Mouse (Mus musculus) adrenal gland, postnatal 25 days (tissue): ENCODE results near the gene Elane. TPM values are rescaled to one million over a fixed set of nuclear protein-coding genes. Genes with fewer than 3 reads are reported as not detected.
A peak's percentile ranks its signal among the peaks of the same experiment; 100 is the strongest.

Source experiments
- DNase-seq: peaks from one replicate; pipeline ENCODE4 v3.0.0; 2021; ENCODE audit warnings: mixed read lengths
- total RNA-seq: library from RNA; stranded (reverse); gene quantifications from 2 replicates; pipeline ENCODE4 v1.2.3, GENCODE M21; 2021

Gene Elane
- total RNA-seq, 1 experiment from 2014 or later, result not detected

GRCm38 (mm10) chr10:79858416-79859074 lies 27.5 kb upstream of the Elane start:
- peak; percentile 69 for DNase-seq

GRCm38 (mm10) chr10:79859116-79859515 lies 26.9 kb upstream of the Elane start:
- DNase-seq, result no peak

DNA sequence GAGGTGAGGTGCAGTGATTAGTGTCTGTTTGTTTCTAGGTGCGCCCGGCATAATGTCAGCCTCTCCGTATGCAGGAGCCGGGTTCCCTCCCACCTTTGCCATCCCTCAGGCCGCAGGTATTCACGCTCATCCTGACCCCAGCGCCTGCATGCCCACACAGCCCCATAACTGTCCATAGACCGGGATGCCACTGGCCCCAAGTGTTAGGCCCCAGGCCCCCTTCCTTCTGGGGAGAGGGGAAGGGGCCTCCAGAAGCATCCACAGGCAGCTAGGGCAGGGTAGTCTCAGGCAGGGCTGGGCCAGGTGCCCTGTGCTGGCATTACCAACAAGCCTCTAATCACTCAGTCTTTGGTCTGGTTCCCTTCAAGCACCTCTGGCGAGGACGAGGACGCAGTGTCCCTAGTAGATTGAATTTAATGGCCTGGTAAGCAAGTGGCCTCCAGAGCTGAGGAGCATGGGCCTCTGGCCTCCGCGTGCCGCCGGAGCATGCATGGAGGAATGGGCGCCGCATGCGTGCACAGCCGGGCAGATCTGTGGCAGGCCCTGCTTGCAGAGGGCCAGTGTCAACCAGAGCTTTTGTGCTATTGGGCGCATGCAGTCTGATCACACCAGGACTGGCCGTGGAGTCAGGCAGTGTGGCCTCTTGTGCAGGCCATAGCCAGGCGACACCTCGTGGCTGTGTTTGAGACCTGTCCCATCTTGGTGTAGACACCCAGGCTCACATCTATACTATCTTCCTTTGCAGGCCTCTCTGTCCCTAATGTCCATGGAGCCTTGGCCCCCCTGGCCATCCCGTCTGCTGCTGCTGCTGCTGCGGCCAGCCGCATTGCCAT lies 25.8 kb upstream of the Elane start:
- no peak for DNase-seq

DNA sequence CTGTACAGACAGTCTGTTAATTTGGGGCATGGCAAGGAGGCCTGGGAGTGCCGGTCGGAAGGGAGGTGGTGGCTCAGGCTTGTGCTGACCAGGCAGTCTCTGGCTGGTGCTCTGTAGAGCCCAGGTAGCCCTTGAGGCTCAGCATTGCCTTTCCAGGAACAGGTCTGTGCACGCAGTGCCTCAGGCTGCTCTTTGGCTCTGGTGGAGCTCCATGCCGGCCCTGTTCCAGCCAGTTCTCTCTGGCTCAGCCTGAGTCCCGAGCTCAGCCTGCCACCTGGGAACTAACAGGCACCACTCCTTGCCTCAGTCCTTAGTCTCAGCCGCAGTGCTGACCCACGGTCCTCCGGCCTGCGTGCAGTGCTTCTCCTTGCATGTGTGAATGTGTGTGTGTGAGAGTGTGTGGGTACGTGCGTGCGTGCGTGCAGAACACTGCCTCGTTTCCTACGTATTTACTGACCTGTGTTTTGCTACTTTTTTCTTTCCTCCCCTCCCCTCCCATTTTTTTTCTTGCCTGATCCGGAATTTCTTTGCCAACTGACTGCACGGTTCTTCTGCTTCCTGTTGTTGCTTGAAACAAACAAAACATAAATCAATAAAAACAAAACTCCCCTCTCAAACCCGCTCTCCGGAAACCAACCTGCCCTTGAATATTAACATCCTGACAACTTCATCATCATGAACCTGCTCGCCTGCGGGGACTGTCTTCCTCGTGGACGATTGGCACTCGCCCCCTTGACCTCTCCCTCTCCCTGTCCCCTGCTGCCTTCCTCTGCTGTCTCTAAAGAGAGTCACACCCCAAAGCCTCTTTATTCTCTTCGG lies 24.6 kb upstream of the Elane start:
- no peak for DNase-seq

DNA sequence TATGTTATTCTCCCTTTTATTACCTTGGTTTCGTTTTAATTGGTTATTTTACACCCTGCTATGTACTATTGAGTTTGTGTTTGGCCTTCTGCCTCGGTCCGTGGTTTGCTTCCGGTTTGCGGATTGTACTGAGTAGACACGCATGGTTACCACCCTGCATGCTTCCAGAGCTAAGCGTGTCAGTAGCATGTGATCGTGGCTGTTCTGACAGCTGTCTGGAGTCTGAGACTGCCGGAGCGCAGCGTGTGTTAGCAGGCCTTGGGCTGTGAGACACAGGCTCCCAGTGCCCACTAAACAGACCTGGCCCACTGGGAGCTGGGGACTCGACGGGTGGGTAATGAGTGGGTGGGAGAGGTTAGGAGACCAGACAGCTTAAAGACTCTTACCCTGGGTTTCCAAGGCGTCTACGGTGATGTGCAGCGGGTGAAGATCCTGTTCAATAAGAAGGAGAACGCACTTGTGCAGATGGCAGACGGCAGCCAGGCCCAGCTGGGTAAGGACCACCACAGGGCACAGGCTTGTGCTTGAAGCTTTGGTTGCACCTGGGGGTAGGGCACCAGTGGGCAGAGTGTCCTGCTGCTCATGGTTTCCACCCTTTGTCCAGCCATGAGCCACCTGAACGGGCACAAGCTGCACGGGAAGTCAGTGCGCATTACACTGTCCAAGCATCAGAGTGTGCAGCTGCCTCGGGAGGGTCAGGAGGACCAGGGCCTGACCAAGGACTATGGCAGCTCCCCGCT lies 23.8 kb upstream of the Elane start:
- DNase-seq, result no peak

GRCm38 (mm10) chr10:79862925-79863324 lies 23.1 kb upstream of the Elane start:
- DNase-seq, result no peak

DNA sequence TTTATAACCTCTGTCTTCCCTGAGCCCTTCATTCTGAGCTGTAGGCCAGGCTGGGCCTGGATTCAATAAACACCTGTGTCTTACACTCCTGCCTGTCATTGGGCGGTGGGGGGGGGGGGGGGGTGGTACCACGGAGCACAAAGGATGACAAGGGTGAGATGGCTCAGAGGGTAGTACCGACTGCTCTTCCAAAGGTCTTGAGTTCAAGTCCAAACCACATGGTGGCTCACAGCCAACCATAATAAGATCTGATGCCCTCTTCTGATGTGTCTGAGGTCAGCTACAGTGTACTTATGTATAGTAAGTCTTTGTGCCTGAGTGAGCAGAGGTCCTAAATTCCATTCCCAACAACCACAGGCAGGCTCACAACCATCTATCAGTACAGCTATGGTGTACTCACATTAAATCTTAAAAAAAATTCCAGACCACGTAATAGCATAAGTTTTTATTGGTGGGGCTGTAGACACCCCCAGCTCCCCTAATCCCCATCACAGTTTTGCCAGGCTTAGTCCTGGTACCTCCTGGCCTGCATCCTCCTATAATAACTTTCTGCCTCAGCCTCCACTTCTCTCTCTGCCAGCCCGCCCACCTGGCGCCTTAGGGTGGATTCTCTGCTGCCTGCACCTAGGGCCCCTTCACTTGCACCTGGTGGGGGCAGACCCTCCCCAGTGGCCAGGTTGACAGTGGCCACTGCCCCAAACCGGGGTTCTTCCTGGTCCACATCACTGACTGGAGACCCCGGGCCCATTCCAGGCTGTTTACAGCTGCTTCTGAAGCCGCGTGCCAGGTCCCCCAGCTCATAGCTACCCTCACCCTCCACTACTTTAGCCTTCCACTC lies 21.5 kb upstream of the Elane start:
- no peak for DNase-seq

DNA sequence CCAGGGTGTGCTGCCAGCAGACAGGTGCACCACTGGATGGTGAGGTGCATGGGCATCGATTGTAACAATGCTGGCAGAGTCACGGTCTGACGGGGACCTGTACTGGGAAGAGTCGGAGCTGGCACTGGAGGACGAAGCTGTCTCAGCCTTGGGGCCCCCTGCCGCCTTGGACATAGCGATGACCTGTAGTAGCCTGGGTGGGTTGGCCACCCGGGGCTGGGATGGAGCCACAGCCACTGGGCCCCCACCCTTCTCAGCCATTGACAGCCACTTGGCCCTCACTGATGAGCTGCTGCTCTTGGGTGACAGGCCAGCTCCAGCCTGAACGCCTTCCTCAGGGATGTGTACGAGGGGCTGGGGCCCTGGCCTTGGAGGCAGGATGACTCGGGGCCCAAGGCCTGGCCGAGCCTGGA lies 20.9 kb upstream of the Elane start:
- no peak for DNase-seq

DNA sequence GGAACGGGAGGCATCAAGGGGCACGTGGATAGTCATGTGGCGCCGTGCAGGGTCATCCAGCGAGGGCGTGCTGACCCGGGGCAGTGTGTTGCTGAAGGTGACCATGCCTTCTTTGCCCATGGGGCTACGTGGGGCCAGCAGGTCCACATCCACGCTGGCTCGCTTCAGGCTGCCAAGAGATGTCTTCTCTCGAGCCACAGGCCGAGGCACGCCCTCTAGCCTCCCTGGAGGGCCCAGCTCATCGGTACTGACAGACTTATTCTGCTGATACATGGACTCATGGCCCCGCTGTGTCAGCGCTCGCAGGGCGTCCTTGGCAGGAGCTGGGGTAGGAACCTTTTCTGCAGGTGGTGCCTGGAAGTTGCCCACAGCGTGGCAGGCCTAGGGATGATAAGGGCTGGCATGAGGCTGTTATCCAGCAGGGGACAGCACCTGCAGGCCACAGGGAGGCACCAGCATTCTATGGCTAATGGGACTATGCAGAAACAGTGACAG lies 20.2 kb upstream of the Elane start:
- no peak for DNase-seq

GRCm38 (mm10) chr10:79866601-79867000 lies 19.4 kb upstream of the Elane start:
- no peak for DNase-seq

DNA sequence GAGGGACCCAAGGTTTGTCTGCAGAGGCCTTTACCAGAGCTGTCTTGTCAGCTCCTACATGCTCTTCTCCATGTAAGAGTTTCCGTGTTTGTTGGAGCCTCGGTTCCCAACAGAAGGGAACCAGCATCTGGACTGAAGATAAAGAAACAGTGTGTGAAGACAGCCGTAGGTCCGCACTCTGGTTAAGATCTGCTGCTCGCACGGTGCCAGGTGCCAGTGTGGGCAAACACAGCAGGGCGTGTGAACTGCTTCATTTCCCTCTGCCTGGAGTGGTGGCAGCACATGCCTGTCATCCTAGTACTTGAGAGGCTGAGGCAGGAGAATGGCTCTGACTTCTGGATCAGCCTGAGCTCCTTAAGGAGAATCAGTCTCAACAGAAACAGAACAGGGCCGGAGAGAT lies 14.2 kb upstream of the Elane start:
- no peak for DNase-seq

- DNase-seq, result no peak
Observed at GRCm38 (mm10) chr10:79872862-79873261, 13.2 kb upstream of the Elane start.

DNA sequence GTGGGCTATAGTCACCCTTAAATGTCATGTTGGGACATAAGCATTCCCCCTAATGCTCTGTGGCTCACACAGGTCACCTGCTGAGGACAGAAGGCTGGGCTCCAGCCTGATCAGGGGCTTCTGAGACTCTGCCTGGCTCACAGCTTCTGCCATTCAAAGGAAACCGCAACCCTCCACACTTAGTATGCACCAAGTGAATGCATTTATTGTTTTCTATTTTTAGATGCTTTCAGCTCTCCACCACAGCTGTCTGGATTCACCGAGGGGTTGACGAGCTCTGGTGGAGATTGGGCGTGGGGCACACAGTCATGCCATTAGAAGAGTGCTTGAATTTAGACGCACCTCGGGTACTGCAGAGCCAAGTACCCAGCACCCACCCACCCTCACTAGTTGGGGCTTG lies 12.7 kb upstream of the Elane start:
- DNase-seq, result no peak

- DNase-seq, result no peak
Observed at GRCm38 (mm10) chr10:79873715-79874289, 12.2 kb upstream of the Elane start.

DNA sequence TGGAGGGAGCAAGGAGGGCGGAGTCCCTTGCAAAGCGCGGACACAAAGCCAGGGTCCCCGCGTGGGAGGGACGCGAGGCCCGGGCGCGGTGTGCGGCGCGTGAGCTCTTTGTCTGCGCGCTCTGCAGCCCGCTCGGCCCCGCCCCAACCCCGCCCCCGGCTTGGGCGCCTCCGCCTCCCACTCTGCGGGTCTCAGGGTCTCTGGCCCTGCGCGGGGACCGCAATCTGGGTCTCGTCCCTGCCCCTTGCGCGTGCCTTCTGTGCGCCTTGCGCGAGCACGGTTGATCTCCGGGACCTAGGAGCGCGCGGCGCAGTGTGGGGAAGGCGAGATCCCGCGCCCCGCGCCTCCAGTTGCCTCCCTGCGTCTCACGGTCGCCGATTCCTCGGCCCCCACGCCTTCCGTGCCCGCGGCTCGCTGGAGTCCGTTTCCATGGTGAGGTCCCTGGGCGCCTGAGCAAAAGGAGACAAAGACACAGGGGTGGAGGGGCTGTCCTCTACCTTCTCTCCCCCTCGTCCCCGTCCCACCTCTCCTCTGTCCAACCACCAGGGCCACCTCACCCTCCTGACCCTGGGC lies 11.7 kb upstream of the Elane start, which contains the start of the genes Prtn3 and Plppr3:
TSS of gene Prtn3 (plus strand) at position 187 of the 573 bp plus-strand sequence.
TSS of gene Plppr3 (minus strand) at position 345 of the 573 bp plus-strand sequence.
- no peak for DNase-seq

DNA sequence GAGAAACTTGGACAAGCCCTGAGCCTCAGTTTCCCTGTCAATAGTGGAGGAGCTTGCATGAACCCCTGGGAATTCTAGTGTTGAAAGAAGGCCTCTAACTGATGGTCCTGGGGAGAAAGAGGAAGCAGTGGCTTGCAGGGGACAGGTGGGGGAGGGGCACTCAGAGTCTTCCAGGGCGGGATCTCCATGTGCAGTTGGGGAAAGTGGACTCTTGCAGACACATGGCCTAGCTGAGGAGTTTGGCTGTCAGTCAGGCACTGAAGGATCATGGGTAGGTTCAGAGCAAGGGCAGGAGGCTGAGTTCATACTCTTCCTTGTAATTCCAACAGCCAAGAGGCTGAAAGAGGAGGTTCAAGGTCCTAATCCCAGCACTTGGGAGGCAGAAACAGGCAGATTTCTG lies 8.9 kb upstream of the Elane start:
- no peak for DNase-seq

GRCm38 (mm10) chr10:79877757-79878156 lies 8.3 kb upstream of the Elane start:
- no peak for DNase-seq

DNA sequence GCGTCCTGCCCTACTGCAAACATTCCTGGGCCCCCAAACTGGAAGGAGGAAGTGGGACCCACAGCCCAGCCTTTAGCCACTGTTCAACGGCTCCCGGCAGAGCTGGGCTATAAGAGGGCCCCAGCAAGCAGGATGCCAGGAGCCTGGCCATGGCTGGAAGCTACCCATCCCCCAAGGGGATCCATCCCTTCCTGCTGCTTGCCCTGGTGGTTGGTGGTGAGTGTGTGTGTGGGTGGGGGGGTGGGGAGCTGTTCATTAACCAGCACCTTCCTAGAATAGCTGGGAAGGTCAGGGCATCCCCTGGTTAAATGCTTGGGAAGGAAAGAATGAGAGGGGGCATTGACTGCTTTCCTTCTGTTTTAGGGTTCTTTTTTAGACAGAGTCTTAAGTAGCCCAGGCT lies 6.5 kb upstream of the Elane start:
- no peak for DNase-seq

DNA sequence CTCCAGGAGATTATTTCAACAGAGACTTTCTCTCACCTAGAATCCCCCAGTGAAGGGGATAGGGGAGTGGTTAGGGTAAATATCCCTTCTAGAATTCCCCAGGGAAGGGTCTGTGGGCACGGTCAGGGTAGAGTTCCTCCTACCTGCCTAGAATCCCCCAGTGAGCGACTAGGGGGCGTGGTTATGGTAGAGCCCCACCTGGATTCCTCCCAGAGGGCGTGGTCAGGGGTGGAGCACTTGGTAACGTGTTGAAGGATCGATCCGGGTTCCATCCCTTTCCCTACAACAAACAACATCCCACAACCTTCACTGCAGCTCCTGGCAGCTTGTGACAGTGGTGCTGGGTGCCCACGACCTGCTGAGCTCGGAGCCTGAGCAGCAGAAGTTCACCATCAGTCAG lies 5.3 kb upstream of the Elane start:
- DNase-seq, result no peak

DNA sequence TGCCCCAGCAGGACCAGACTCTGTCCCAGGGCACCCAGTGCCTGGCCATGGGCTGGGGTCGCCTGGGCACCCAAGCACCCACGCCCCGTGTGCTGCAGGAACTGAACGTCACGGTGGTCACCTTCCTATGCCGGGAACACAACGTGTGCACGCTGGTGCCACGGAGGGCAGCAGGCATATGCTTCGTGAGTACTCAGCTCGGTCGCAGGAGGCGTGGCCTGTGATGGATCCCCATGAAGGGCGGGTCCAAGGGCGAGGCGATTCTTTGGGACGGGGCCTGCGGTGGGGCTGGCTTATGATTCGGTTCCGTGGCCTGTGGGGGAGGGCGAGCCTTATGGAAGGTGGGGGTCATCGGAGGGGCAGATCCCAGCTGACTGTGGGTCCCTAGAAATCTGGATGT lies 4.1 kb upstream of the Elane start:
- no peak for DNase-seq
